Mouse (Mus musculus) heart, postnatal 0 days (tissue): Measurements from ENCODE around the gene Otud7b.
A peak's percentile ranks its signal among the peaks of the same experiment; 100 is the strongest.

Source experiments
- CTCF ChIP-seq: IDR thresholded peaks from 2 replicates; pipeline ENCODE4 v1.5.1; 2016; ENCODE audit warnings: antibody characterized with exemption, control low read depth, low read depth
- EP300 ChIP-seq: IDR thresholded peaks from 2 replicates; pipeline ENCODE4 v1.6.1; 2016; ENCODE audit warnings: antibody characterized with exemption, low read depth

DNA sequence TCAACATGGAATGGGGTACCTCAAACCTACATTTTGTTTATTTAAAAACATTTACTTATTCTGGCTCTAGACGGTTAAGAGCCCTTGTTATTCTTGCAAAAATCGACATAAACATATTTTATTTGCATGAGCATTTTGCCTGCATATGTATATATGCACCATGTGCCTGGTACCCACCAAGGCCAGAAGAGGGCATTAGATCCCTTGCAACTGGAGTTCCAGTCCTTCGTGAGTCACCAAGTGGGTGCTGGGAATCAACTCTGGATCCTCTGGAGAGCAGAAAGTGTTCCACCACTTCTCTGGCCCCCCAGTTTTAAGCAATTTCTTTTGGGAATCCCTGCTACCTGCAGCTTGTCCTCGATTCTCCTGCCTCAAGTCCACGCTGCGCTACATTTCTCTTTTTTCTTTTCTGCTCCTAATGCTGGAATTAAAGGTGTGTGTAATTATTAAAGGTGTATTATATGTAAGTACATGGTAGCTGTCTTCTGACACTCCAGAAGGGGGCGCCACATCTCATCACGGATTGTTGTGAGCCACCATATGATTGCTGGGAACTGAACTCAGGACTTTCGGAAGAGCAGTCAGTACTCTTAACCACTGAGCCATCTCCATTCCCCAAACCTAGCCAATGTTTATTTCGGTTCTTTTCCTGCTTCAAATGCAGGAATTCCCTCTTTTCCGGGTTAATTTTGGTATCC is 91.4 kb downstream of the Otud7b start:
- TF ChIP-seq CTCF: peak; percentile 0; the same call in 1 of the 2 replicates
- TF ChIP-seq EP300: no peak
